Mouse (Mus musculus): ENCODE data around the gene Rab3d. TPM values are rescaled to one million over a fixed set of nuclear protein-coding genes. Genes with fewer than 3 reads are reported as not detected.

Rab3d gene
- polyA plus RNA-seq, 1 experiment from 2014 or later, result 10.8 TPM

GRCm38 (mm10) chr9:21955225-21955569, 37.2 kb upstream of the Rab3d start:
- peaks cover 17% of the 10 kb centered on the region for H3K27me3 ChIP-seq
- H3K27ac ChIP-seq, result peak overlapping the region; percentile 95
- peaks cover 34% of the 10 kb centered on the region for H3K4me1 ChIP-seq (replicated peaks)
- peak overlapping the region; percentile 54; the same call in 1 of the 2 replicates for H3K9ac ChIP-seq (replicated peaks)
- H3K36me3 ChIP-seq, result 0 out of 2 replicates have a peak, but pooled peaks cover 4% of the 10 kb centered on the region
- peak; percentile 64 for ATAC-seq
- peak overlapping the region; percentile 63 for H3K4me2 ChIP-seq (replicated peaks)
- peak overlapping the region; percentile 64 for H3K4me3 ChIP-seq (replicated peaks)
- no peaks in the 10 kb centered on the region for H3K9me3 ChIP-seq
- WGBS, result 2% methylated on average over 18 of the region's 18 CpGs

- peak overlapping the region; percentile 63 for H3K4me2 ChIP-seq (replicated peaks)
- no peak overlapping the region for H3K9ac ChIP-seq (replicated peaks)
- peaks cover 12% of the 10 kb centered on the region for H3K27me3 ChIP-seq
- ATAC-seq, result no peak
- peak overlapping the region; percentile 64; the same call in 1 of the 2 replicates for H3K4me3 ChIP-seq (replicated peaks)
- H3K4me1 ChIP-seq (replicated peaks), result peaks cover 34% of the 10 kb centered on the region
- no peaks in the 10 kb centered on the region for H3K9me3 ChIP-seq
- H3K36me3 ChIP-seq, result 0 out of 2 replicates have a peak, but pooled peaks cover 4% of the 10 kb centered on the region
- H3K27ac ChIP-seq, result no peak overlapping the region
- whole genome bisulfite sequencing, result 74% methylated on average over 3 of the region's 3 CpGs
These were observed 36.6 kb upstream of the Rab3d start for GRCm38 (mm10) chr9:21954635-21955034.

GRCm38 (mm10) chr9:21953600-21953999, 35.6 kb upstream of the Rab3d start:
- no peaks in the 10 kb centered on the region for H3K9me3 ChIP-seq
- H3K4me3 ChIP-seq (replicated peaks), result no peak overlapping the region
- WGBS, result 6% methylated on average over 3 of the region's 3 CpGs
- peak overlapping the region; percentile 6; the same call in 1 of the 2 replicates for H3K4me2 ChIP-seq (replicated peaks)
- peaks cover 34% of the 10 kb centered on the region for H3K4me1 ChIP-seq (replicated peaks)
- no peak overlapping the region; the same call in 1 of the 2 replicates for H3K9ac ChIP-seq (replicated peaks)
- 0 out of 2 replicates have a peak, but pooled peaks cover 4% of the 10 kb centered on the region for H3K36me3 ChIP-seq
- H3K27me3 ChIP-seq, result peaks cover 6% of the 10 kb centered on the region; the same call in 1 of the 2 replicates
- peak; percentile 7 for ATAC-seq
- H3K27ac ChIP-seq, result peak overlapping the region; percentile 80

GRCm38 (mm10) chr9:21951977-21952376, 34.0 kb upstream of the Rab3d start:
- Histone ChIP-seq H3K9me3 (no peaks in the 10 kb centered on the region), H3K27me3 (peaks cover 14% of the 10 kb centered on the region; the same call in 1 of the 2 replicates), H3K4me2 (replicated peaks) (no peak overlapping the region), H3K4me3 (replicated peaks) (no peak overlapping the region), H3K27ac (no peak overlapping the region), H3K36me3 (peaks cover 7% of the 10 kb centered on the region), H3K4me1 (replicated peaks) (peaks cover 41% of the 10 kb centered on the region), H3K9ac (replicated peaks) (no peak overlapping the region)
- ATAC-seq, result no peak
- WGBS, result 74% methylated on average over 3 of the region's 3 CpGs

- peaks cover 17% of the 10 kb centered on the region for H3K36me3 ChIP-seq
- H3K4me3 ChIP-seq (replicated peaks), result no peak overlapping the region
- no peak overlapping the region for H3K4me2 ChIP-seq (replicated peaks)
- no peak for ATAC-seq
- H3K9me3 ChIP-seq, result no peaks in the 10 kb centered on the region
- H3K9ac ChIP-seq (replicated peaks), result no peak overlapping the region
- no peak overlapping the region for H3K27ac ChIP-seq
- WGBS, result 16% methylated on average over 11 of the region's 11 CpGs
- peaks cover 36% of the 10 kb centered on the region for H3K4me1 ChIP-seq (replicated peaks)
- peaks cover 14% of the 10 kb centered on the region; the same call in 1 of the 2 replicates for H3K27me3 ChIP-seq
These were observed 32.3 kb upstream of the Rab3d start for GRCm38 (mm10) chr9:21950322-21950721.

- Histone ChIP-seq H3K27me3 (peaks cover 14% of the 10 kb centered on the region; the same call in 1 of the 2 replicates), H3K27ac (no peak overlapping the region), H3K36me3 (peaks cover 23% of the 10 kb centered on the region), H3K4me1 (replicated peaks) (peaks cover 22% of the 10 kb centered on the region), H3K4me3 (replicated peaks) (no peak overlapping the region), H3K4me2 (replicated peaks) (no peak overlapping the region), H3K9me3 (no peaks in the 10 kb centered on the region), H3K9ac (replicated peaks) (no peak overlapping the region)
- 74% methylated on average over 6 of the region's 6 CpGs for WGBS
- no peak for ATAC-seq
These were observed 30.8 kb upstream of the Rab3d start for GRCm38 (mm10) chr9:21948790-21949189.

- 61% methylated on average over 8 of the region's 8 CpGs for WGBS
These were observed 30.2 kb upstream of the Rab3d start for GRCm38 (mm10) chr9:21948146-21948545.

GRCm38 (mm10) chr9:21947540-21948130, 29.6 kb upstream of the Rab3d start:
- no peak overlapping the region for H3K27ac ChIP-seq
- no peaks in the 10 kb centered on the region for H3K9me3 ChIP-seq
- ATAC-seq, result no peak; the same call in 1 of the 2 replicates
- H3K4me2 ChIP-seq (replicated peaks), result 0 out of 2 replicates have a peak overlapping the region, but pooled peaks have one; percentile 11
- H3K36me3 ChIP-seq, result peaks cover 28% of the 10 kb centered on the region
- WGBS, result 6% methylated on average over 28 of the region's 28 CpGs
- peaks cover 14% of the 10 kb centered on the region; the same call in 1 of the 2 replicates for H3K27me3 ChIP-seq
- no peak overlapping the region for H3K4me3 ChIP-seq (replicated peaks)
- H3K9ac ChIP-seq (replicated peaks), result no peak overlapping the region
- H3K4me1 ChIP-seq (replicated peaks), result peaks cover 11% of the 10 kb centered on the region; the same call in 1 of the 2 replicates

More at GRCm38 (mm10) chr9:21948146-21948545, 30.2 kb upstream of the Rab3d start:
- Histone ChIP-seq H3K36me3 (peaks cover 26% of the 10 kb centered on the region), H3K4me2 (replicated peaks) (no peak overlapping the region), H3K27ac (no peak overlapping the region), H3K9me3 (no peaks in the 10 kb centered on the region), H3K9ac (replicated peaks) (no peak overlapping the region), H3K4me3 (replicated peaks) (no peak overlapping the region), H3K27me3 (peaks cover 14% of the 10 kb centered on the region; the same call in 1 of the 2 replicates), H3K4me1 (replicated peaks) (peaks cover 16% of the 10 kb centered on the region)
- no peak for ATAC-seq

GRCm38 (mm10) chr9:21944267-21944666, 26.3 kb upstream of the Rab3d start:
- no peak overlapping the region for H3K9ac ChIP-seq (replicated peaks)
- H3K4me1 ChIP-seq (replicated peaks), result peaks cover 12% of the 10 kb centered on the region; the same call in 1 of the 2 replicates
- peaks cover 52% of the 10 kb centered on the region for H3K36me3 ChIP-seq
- no peak for ATAC-seq
- H3K27me3 ChIP-seq, result peaks cover 14% of the 10 kb centered on the region; the same call in 1 of the 2 replicates
- H3K9me3 ChIP-seq, result no peaks in the 10 kb centered on the region
- no peak overlapping the region for H3K4me2 ChIP-seq (replicated peaks)
- 31% methylated on average over 23 of the region's 23 CpGs for WGBS
- H3K4me3 ChIP-seq (replicated peaks), result no peak overlapping the region
- H3K27ac ChIP-seq, result no peak overlapping the region

- H3K9ac ChIP-seq (replicated peaks), result no peak overlapping the region
- peak; percentile 55 for ATAC-seq
- H3K9me3 ChIP-seq, result no peaks in the 10 kb centered on the region
- H3K4me1 ChIP-seq (replicated peaks), result peaks cover 17% of the 10 kb centered on the region
- H3K36me3 ChIP-seq, result peaks cover 54% of the 10 kb centered on the region
- no peak overlapping the region for H3K4me3 ChIP-seq (replicated peaks)
- H3K27ac ChIP-seq, result no peak overlapping the region
- H3K27me3 ChIP-seq, result peaks cover 10% of the 10 kb centered on the region; the same call in 1 of the 2 replicates
- WGBS, result 51% methylated on average over 12 of the region's 12 CpGs
- H3K4me2 ChIP-seq (replicated peaks), result no peak overlapping the region
These were observed 25.6 kb upstream of the Rab3d start for GRCm38 (mm10) chr9:21943638-21944037.

GRCm38 (mm10) chr9:21943046-21943445, 25.1 kb upstream of the Rab3d start:
- no peak overlapping the region for H3K27ac ChIP-seq
- H3K4me3 ChIP-seq (replicated peaks), result no peak overlapping the region
- no peak overlapping the region for H3K9ac ChIP-seq (replicated peaks)
- no peak for ATAC-seq
- 78% methylated on average over 11 of the region's 12 CpGs for WGBS
- no peaks in the 10 kb centered on the region for H3K9me3 ChIP-seq
- peaks cover 6% of the 10 kb centered on the region; the same call in 1 of the 2 replicates for H3K27me3 ChIP-seq
- no peak overlapping the region for H3K4me2 ChIP-seq (replicated peaks)
- H3K4me1 ChIP-seq (replicated peaks), result peaks cover 23% of the 10 kb centered on the region
- peaks cover 54% of the 10 kb centered on the region for H3K36me3 ChIP-seq

- WGBS, result 87% methylated on average over 4 of the region's 4 CpGs
- H3K27ac ChIP-seq, result no peak overlapping the region
- H3K4me1 ChIP-seq (replicated peaks), result peaks cover 22% of the 10 kb centered on the region
- H3K4me3 ChIP-seq (replicated peaks), result peak overlapping the region; percentile 78
- H3K4me2 ChIP-seq (replicated peaks), result peak overlapping the region; percentile 71
- no peaks in the 10 kb centered on the region; the same call in 1 of the 2 replicates for H3K27me3 ChIP-seq
- H3K9me3 ChIP-seq, result no peaks in the 10 kb centered on the region
- peak overlapping the region; percentile 85 for H3K9ac ChIP-seq (replicated peaks)
- H3K36me3 ChIP-seq, result peaks cover 31% of the 10 kb centered on the region
- ATAC-seq, result no peak
These were observed 20.4 kb upstream of the Rab3d start for GRCm38 (mm10) chr9:21938234-21938855.
